Mouse (Mus musculus) natural killer cell, adult 2 months (primary cell): ENCODE data around the gene Hes6.

Experiments
- DNase-seq, 2 experiments: peaks; one replicate each; pipeline ENCODE4 v3.0.0; 2022; ENCODE audit warnings: low spot score in 2 of 2

Hes6 gene

DNA sequence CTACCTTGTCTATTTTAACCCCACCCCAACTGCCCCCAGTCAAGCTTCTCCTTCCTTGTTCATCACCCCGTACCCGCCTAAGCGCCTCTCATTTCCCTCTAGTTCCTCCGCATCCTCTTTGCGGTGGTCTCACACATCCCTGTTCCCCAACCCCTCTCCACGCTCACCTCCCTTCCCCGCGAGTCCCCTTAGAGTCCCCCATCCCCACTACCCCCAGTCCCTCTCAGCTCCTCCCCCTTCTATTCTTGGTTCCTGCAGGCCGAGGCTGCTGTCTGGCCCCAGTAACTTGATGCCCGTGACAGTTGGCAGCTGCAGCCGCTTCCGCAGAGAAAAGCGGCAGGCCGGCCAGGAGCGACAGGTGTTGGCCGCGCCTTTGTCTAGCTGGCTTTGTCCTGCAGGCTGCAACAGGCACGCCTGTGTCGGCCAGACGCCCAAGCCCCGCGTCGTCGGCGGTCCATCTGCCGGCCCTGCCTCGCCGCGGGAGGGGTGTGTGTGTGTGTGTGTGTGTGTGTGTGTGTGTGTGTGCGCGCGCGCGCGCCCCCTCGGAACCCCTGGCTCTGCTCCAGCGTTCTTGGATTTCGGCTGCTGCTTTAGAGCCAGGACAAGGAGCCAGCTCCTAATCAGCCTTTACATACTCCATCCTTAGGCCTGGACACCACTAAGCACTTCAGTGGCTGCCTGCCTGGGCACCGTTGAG, at the start of gene Hes6:
Gene Hes6, minus strand, starts transcription at position 141 of the 697 bp plus-strand sequence.
- peak; percentile 30 to 38 for DNase-seq

DNA sequence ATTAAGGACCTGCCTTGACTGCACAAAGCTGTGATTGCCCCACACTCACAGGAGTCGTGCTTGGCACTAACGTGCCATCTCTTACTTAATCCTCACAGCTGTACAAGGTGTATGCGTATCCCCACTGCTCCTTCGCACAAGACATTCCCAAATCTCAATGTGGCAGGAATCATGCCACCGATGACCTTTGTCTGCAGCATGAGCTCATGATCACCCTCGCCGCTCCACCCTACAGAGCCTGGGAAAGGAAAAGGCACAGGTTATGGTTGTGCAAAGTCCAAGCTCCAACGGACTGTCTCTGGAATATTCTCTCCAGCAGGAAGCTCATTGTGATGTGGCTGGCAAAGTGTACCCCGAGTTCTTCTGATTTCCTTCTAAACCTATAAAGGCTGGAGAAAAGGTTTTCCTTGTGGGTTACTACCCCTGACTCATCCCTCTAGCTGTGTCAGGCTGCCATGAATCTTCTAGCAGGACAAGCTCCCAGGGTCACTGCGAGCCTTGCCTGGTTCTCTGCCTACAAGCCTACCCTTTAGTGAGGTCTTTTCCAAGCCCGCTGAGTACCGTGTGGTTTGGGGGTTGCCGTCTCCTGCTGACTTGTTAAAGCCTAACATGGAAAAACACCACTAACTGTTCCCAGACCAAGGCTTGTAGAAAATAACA, 49.6 kb upstream of the Hes6 start:
- no peak for DNase-seq

DNA sequence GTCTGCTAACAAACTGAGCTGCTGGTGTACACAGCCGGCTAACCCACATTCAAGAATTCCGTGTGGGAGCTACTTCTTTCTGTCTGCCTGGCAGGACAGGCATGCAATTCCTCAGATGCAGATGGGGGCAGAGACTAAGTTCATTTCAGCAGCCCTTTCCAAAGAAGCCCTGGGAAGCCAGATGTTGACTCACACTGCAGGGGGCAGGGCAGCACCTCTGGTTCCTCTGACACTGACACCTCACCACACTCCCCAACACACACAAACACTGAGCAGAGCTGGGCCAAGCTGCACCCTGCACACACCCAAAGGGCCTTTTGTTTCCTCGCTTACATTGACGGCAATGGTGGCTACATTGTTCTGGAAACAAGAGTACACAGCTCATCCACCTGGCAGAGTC, 46.7 kb upstream of the Hes6 start:
- no peak for DNase-seq

DNA sequence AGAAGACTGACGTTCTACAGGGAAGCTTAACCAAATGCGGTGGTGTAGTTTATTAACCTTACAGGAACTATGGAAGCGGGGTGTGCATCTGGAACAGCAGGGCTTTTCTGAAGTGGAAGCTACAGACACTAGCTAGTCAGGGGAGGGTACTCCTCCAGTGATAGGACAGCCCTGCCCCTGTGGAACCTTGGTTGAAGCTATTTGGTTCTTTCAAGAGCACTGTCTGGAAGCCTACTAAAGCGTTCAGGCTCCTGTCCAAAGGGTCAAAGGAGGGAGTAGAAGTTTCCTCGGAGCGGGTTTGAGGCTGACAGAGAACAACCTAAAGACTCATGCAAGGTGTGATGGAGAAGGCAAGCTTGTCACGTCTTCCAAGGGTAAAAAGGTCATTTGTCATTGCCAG, 46.2 kb upstream of the Hes6 start:
- DNase-seq = no peak

DNA sequence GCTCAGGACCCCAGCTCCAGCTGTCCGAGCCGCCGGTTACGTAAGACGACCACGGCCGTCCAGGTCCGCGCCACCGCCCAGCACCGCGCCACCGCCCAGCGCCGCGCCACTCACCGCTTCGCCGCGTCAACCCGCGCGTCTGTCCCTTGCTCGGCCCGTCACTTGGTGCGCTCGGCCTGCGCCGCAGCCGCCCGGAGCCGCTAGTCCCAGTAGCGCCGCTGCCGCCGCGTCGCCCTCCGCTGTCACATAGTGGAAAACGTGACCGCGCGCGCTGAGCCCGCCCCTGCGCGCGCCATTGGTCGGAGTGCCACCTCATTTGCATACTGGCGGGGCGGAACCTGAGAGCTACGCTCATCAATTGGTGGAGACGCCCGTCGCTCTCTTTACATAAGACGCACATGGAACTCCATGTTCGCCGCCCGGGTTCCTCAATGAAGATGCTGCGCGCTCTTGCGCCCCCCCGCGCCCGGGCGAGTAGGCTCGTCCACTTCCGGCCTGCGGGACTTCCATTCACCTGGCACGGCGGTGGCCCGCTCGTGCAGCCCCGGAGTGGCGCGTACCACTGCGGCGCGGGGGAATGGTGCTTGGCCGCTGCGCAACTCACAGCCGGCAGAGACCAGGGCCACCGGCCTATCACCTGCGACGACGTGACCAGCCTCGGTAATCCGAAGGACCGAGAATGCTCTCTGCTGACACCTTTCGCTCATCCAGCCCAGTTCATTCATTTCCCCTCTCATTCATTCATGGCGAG, 45.4 kb upstream of the Hes6 start, which contains the start of gene Per2:
Gene Per2, minus strand, starts transcription at position 266 of the 751 bp plus-strand sequence.
- DNase-seq = peak; percentile 100

DNA sequence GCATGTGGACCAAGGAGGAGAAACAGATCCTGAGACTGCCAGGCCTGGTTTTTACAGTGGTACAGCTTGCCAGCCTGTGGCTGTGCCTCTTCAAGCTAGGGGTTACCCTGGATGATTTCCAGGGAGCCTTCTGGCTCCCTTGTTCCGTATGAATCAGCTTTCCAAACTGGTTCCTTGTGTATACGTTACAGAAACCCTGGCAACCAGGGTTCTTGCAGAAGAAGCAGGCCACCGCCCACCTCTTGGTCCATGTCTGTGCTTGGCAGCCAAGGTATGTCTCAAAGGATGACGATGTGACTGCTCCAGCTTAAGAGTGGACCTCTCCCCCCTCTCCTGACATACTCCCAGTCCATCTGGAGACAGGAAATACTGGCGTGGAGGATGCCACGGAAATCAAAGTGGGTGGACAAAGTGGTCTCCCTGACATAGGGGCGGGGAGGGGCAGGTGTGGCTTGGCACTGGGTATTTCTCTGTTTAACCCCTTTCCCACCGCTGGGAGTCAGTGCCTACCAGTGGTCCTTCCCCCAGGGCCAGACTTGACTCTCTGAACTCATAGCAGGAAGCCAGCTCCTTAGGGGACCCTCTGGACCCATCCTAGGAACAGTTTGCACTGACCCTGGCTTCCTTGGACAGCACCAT, 44.5 kb upstream of the Hes6 start:
- DNase-seq = no peak

DNA sequence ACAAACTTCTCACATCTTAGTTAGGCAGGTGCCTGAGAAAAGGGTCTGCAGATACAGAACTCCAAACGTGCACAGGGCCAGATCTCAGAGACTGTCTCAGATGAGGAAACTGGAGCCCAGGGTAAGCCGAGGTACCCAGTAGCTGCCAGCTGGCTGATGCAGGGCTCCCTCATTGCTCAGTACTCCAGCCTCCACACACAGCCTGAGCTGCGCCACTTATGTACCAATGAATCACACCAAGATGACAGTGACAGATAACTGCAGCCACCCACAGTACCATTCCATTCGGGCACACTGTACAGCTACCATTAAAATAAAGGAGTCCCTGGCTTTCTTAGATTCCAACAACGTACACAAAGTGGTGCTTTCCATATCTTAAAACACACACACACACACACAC, 43.9 kb upstream of the Hes6 start:
- no peak for DNase-seq

DNA sequence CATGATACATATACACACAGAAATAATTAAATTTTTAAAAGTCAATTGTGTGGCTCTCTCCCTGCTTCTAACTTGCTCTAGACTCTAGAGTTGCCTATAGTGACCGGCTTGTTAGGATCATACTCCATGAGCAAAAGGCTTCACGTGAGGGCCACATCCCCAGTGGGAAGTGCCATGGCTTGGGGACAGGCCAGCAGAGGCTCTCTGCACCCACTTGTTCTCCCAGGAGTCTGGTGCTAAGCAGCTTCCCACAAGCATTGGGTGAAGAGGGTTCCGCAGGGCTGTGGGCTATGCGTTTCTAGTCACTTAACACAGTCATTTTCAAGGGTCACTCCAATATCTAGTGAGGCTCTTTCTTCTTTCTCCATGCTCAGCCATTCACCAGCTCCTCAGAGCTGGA, 43.3 kb upstream of the Hes6 start:
- DNase-seq = no peak

DNA sequence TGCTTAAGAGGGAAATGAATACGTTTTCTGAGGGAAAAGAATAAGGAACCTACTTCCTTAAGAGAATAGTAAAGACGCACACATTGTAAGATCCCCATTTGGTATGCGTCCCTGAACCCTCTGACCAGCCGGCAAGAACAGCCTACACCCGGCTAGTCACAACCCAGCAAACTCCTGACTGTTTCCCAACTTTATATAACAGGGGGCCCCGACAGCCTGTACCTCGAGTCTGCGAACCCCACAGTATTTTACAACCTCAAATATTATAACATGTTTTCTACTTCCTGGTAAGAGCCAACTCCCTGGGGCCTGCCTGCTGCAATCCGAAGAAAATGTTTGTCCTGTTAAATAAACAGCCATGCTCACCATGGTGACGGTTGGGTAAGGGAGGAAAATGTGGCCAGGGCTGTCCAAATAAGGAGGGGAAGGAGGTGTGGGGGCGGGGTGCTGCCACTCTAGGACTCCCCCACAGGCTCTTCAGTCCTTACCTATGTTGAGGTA, 42.5 kb upstream of the Hes6 start:
- DNase-seq = peak; percentile 37 to 60

DNA sequence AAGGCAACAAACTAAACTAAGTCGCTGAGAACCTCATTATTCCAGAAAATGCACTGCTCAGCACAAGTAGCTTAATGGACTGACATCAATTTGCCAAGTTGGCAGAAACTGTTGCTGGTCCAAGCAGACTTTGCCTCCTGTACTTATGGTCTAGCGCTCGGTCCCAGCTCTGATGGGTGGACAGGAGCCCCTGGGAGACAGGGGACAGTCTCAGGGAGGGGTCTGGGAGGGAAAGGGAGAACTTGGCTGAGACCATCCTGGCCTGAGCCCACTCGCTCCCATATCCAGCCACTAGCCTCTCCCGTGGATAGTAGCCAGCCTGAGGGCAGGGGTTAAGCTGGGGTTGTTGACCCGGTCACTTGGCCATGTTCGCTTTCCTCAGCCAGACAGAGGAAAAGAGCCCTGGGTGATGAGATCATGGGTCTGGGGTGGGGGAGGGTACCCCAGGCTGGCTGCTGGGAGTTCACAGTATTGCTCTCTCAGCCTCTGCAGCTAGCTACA, 41.9 kb upstream of the Hes6 start:
- no peak for DNase-seq

DNA sequence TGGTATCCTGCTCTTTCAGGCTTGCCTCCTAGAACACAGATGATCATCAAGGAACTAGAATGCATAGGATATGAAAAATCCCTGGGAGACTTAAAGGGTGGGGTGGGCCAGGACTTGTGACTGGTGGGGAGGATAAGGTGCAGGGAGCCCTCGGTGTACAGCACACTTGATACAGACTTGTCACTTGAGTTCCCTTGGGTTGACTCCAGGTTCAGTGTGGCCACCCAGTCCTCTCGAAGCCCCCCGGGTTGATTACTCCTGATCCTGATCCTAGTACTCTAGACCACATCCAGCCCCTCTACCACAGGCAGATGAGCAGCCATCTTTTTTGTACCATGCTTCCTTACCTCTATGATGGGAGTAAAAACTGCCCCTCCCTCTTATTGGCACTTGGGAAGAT, 41.1 kb upstream of the Hes6 start:
- DNase-seq = no peak

DNA sequence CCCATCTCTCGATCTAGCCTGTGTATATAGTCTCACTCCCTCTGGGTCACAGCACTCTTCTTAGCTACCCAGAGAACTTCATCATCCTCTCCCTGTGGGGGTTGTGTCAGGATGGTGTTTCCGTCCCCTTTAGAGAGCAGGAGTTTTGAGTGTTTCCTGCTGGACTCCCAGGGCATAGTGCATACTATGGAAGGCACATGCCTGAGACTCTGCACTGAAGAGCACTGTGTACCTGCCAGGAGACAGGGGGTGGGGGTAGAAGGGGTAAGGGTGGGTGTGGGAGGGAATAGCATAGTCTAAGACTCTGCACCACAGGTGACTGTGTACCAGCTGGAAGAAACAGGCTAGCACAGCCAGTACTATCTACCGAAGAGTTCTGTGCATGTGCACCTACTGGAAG, 40.5 kb upstream of the Hes6 start:
- no peak for DNase-seq

DNA sequence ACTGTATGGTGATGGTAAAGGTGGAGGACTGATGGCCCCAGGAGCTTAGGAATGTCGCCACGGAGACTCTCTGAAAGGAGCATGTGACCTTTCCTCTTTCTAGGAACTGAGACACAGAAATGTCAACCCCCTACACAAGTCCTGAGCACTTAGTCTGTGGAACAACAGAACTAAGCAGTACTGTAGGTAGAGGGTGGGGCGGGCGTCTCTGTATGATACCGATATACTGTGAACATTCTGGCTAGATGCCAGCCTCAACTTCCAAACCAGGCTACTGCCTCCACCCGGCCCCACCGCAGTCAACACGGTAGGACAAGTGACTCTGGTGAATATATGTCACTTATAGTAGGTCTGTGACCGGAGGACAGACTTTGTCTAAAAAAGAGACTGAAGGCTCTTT, 40.1 kb upstream of the Hes6 start:
- no peak for DNase-seq

DNA sequence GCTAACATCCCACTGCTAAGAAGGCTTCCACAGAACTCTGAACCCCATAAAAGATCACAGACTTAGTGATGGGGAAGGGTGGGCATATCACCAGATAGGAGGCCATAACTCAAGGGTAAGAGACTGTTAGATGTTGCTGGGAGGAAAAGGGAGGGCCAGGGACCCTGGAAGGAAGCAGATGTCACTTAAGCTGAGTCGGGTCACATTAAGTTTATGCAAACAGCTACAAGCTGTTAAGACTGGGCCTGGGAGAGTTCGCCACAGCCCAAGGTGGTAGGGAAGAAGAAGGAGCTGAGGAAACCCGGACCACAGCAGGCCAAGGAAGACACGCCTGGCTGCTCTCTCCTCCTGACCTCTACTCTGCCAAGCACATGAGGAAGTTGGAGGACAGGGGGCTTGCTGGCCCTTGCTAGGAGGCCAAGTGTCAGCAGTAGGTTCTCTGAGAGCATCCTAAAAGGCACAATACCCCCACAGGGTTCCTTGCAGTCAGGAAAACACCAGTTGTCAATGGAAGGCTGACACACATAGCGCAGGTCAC, 37.8 kb upstream of the Hes6 start:
- DNase-seq = no peak

DNA sequence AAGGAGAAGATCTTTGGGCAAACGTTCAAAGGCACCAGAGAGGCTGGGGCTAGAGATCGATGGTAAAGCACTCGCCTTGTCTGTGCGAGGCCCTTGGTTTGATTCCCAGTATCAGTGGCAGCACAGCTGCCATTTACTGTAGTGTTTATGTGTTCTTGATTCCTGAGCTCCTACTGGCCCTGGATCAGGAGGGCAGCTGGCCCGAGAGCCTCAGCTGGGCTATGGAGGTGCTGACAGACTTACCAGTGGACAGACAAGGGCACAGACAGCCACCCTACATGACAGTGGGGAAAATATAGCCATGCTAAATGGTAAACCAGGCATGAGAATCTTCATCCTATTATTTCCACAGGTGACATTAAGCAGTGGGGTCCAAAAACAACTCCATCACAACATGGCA, 37.0 kb upstream of the Hes6 start:
- DNase-seq = no peak

DNA sequence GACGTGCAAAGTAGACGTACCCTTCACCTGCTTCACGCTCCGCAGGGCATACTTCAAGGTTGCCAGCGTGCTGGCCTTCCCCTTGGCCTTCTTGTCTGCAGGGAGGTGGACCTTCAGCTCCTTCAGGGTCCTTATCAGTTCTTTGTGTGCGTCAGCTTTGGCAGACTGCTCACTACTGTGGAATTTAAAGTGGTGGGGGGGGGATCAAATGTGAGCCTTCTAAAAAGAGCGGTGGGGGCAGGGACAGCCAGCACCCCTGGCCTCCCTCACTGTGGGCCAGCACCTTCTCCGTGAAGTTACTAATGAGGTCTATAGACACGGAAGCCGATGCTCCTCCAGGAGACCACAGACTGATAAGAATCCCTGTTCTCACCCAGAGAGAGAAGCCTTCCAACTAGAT, 34.9 kb upstream of the Hes6 start:
- DNase-seq = no peak

DNA sequence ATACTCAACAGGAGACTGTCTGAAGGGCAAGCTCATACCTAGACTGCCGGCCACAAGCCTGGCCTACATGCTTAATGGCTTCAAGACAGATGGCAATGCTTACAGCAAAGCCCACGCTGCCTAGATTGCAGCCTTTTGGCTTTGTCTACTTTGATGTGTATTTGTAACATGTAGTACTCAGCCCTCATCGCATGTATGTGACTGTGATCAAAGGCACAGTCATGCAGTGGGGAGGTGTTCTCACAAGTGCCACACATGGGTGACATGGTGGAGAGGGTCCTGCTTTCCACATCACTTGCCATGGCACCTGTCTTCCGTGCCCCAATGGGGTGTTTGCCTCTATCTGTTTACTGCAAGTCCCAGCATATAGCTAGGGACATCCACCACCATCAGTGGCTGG, 32.7 kb upstream of the Hes6 start:
- no peak for DNase-seq

DNA sequence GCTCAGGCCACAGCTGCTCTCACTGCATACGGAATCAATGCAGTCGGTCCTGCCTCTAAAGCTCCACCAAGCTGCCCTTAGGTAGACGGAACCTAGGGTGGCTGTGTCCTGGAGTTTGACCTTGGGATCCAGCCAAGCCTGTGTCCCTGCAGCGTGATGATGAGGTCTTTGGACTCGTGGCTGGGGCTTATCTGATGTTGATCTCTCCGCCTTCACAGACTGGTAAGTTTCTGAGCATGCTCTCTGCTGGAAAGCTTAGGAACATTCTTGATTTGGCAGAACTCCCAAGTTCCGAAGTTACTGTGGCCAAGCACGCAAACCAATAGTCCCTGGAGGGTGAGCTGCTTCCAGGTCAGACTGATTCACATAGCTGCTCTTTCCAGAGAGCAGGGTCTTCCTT, 32.2 kb upstream of the Hes6 start:
- DNase-seq = no peak

DNA sequence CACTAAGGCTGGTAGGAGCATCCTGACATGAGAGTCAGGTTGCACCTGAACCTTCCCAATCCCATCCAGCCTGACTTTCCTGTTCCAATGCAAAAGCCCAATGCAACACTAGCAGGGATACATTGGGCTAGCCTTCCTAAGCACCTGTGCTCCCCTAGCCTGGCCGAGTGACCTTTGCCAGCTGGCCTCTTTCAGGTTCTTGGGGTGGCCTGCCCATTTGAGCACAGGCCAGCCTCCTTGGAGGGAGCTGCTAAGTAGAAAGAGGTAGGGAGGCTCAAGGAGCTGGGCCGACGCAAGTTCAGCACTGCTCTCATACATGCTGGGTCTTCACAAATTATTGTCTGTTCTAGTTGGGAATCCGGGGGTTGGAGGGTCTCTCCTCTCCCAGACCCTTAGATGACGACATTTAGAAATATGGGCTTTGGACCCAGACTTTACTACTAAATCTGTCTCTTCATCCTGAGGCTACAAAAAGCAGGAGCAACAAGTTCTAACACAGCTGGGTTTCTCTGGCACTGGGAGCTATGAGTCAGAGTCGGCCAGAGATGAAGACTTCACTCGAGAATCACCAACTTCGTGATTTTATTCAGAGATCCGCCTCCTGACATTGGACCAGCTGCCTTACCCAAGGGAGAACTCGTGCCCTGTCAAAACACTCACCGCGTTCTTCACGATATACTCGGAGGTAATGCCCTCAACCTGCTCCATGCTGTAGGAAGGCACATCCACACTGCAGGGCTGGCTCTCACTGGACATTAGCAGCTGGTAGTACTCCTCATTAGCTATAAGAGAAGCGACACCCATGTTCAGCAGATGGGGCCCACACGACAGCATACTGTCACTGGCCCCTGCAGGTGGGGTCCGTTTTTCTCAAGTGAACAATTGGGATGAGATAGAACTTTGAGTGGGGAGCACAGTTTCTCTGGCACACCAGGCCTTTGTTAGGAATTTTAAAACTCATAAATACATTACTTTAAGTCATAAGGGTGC, 31.3 kb upstream of the Hes6 start:
- no peak for DNase-seq

DNA sequence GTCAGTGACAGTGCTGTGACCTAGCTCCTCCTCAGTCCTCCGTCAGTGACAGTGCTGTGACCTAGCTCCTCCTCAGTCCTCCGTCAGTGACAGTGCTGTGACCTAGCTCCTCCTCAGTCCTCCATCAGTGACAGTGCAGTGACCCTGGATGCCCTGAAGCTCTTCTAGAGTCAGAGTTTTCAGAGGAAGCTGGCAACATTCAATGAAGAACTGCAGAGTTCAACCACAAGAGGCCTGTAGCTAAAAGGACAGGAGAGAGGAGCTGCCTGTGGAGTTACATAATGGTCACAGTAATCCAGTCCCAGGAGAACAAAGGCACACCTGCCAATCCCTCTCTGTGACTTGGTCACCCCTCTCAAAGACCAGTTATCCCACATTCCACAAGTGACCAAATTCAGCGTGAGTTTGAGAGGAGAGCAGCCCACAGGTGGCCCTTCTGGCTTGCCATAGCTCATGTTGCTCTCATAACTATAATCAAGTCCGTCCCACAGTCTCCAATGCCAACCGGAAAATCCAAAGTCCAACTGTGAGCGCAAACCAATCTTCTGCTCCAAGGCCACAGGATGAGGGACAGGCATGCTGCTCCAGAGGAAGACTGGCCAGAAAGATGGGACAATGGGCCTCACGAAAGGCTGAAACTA, 28.6 kb upstream of the Hes6 start:
- no peak for DNase-seq
